Mouse (Mus musculus): ENCODE measurements around the gene Neurod2.

Neurod2 gene

GRCm38 (mm10) chr11:98354445-98354844 is 25.0 kb upstream of the Neurod2 start:
- 56% methylated on average over 14 of the region's 14 CpGs for WGBS

DNA sequence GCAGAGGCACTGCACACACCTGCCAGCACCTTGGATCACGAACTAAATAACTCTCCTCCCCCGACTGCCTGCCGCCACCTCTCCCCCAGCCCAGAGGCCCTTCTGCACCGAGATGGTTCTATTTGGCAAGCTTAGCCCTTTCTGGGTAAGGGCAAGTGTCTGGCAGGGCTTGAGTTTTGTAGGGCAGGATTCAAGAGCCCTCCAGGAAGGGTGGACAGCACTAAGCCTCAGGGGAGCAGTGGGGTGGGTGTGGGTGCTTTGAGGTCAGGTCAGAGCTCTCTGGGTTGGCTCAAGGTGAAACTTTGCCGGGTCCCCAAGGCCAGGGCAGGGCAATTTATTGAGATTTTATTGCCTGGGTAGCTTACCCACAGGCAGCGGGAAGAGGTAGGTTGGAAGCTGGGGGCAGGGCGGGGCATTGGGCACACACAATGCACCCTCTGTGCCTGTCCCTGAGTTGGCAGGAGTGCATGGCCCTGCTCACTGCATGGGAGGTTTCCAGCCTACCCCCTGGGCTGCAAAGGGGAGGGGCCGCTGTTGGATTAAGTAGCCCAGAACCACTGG is 24.3 kb upstream of the Neurod2 start:
- WGBS, result 39% methylated on average over 8 of the region's 8 CpGs

DNA sequence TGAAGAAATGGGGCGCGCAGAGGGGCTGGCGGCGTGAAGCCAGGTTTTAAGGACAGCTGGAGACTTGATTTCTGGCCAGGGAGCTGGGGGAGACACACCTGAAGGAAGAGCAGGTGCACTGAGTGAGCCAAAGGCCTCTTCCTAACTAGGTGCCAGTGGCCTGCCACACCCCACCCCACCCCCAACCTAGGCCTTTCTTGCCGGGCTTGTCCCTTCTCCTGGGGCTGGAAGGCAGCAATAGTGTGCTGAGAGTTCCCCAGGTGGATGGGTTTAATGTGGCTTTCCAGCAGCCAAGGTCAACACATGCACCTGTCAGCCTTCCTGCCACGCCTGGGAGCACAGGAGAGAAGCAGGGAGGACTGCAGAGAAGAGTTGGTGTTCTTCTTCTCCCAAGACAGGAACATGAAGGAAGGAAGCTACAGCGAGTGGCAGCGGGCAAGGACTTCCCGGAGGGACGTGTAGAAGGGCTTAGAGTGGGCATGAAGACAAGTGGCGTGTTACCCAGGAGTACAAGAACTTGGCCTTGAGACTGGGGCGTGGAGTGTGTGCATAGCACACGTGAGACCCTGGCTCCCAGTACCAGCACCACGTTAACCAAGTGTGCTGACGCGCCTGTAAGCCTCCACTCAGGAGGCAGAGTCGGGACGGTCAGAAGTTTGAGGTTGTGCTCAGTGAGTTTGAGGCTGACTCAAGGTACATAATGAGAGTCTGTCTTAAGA is 23.0 kb upstream of the Neurod2 start:
- WGBS, result 77% methylated on average over 18 of the region's 18 CpGs

DNA sequence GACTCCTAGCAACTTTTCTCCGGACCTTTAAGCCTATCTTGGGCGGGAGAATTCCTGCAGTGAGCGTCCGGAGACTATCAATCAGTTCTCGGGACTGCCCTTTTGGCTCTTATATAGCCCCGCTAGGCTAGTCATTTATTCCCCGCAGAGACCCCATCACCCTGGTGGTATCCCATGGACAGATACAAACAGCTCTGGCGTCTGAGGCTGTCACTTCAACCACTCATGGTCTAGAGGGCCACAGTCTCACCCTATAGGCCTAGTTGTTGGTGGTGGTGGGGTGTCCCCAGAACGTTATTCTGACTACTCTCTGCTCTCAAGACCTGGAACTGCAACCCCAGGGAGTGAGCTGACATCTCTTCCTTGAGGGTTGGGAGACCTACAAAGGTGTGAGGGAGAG is 19.9 kb upstream of the Neurod2 start:
- WGBS, result 41% methylated on average over 9 of the region's 9 CpGs

GRCm38 (mm10) chr11:98348083-98348961 is 18.9 kb upstream of the Neurod2 start, which contains the start of gene Ppp1r1b:
TSS of gene Ppp1r1b (plus strand) at chr11:98348404.
- 1% methylated on average over 55 of the region's 55 CpGs for WGBS

DNA sequence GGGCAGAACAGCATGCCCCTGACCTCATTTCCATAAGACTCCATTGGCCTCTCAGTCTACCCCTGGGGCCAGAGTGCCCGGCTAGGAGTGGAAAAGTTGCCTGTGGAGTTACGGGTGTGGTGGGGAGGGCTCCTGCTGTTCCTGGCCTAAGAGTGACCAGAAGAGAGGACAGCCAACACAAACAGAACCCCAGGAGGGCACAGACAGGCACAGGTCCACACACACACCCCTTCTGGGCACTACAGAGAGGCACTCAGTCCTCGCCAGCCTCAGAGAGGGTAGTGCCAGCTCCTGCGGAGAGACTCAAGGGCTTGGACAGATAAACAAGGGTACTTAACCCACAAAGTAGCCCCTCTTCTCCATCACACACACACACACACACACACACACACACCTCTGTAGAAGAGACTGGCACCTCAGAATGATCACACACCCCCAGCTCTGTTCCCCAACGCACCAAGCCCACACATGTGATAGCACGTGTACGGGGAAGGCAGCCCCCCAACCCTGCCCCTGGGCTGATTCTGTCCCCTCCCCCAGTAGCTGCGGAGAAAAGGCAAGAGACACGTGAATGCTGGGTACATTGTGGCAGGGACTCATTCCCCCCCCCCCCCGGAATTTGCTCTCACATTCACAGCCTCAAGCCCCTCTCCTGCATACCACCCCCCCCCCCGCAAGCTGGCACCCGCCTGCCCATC is 18.1 kb upstream of the Neurod2 start:
- WGBS, result 15% methylated on average over 12 of the region's 12 CpGs

- 14% methylated on average over 9 of the region's 9 CpGs for whole genome bisulfite sequencing
Measured at GRCm38 (mm10) chr11:98346168-98346567, 16.7 kb upstream of the Neurod2 start.

DNA sequence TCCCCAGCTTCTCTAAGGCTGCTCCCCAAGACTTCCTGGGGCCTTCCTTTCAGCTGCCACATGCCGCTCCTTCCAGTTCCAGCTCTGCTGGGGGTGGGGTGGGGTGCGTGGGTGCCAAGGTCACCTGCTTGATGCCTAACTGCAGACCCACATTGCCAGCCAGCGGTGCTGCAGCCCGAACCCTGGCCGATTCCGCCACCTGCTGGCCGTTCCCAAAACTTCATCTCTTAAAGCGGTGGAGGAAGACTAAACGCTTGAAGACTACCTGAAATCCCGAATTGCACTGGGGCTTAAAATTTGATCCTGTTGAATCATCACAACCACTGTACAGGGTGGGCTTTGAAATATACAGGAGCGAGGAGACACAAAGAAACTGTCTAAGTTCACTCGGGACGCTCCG is 15.8 kb upstream of the Neurod2 start:
- WGBS, result 1% methylated on average over 14 of the region's 14 CpGs

- WGBS, result 1% methylated on average over 29 of the region's 29 CpGs
Measured at GRCm38 (mm10) chr11:98342000-98342945, 12.8 kb upstream of the Neurod2 start.

- 62% methylated on average over 4 of the region's 4 CpGs for WGBS
Measured at GRCm38 (mm10) chr11:98341174-98341573, 11.7 kb upstream of the Neurod2 start.

DNA sequence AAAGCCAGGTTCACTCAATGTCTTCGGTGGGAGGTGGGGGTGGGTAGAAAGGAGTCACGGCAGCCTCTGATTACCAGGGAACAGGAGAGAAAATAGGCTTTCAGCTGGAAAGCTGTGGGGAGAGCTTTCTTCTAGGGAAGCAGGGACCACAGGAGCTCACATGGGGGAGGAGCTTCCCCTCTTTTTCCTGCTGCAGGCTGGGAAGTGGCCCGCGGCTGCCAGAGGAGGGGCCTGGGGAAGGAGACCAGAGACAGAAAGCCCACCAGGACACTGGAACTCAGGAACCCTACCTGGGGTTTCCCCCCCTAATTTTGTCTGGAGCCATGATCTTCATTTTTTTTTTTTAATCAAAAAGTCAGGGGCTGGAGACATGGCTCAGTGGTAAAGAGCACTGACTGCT is 11.1 kb upstream of the Neurod2 start:
- WGBS, result 24% methylated on average over 4 of the region's 4 CpGs

GRCm38 (mm10) chr11:98339679-98340287 is 10.3 kb upstream of the Neurod2 start:
- 33% methylated on average over 11 of the region's 11 CpGs for WGBS

DNA sequence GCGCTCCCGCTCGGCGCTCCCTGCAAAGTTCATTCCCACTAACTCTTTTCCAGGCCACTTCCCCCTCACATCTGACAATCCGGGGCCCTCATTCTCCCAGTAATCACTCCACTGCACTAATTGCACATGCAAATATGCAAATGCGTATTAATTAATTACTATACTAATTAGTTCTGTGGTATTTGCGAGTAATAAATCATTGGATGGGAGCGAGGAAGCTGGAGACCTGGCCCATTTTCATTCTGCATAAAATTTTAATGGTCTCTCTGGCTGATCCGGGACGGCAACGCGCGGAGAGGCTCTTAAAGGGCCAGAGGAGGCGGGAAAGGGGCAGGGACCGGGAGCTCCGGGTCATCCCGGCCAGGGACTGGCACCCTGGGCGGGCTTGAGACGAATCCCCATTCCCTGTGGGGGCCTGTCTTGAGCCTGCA is 9.6 kb upstream of the Neurod2 start:
- WGBS, result 2% methylated on average over 19 of the region's 19 CpGs

DNA sequence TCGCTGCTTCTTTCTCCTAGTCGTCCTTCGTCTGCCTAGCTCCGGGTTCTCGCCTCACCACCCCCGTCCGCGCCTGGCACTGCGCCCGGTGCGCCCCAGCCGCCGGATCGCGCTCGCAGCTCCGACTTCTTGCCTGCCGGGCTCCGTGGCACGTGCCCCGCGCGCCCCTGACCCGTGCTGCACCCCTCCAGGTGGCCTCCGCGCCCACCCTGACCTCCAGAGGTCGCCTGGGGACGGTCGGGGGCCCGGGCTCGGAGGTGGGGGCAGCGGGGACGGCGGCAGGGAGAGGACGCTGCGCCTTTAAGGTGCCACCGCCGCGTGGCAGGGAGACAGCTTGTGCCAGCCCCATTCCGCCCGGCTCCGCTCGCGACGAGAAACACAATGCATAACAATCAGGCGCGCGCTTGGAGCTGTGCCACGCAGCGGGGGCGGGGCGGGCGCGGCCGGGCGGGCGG is 9.1 kb upstream of the Neurod2 start:
- WGBS, result under 1% methylated on average over 48 of the region's 57 CpGs

DNA sequence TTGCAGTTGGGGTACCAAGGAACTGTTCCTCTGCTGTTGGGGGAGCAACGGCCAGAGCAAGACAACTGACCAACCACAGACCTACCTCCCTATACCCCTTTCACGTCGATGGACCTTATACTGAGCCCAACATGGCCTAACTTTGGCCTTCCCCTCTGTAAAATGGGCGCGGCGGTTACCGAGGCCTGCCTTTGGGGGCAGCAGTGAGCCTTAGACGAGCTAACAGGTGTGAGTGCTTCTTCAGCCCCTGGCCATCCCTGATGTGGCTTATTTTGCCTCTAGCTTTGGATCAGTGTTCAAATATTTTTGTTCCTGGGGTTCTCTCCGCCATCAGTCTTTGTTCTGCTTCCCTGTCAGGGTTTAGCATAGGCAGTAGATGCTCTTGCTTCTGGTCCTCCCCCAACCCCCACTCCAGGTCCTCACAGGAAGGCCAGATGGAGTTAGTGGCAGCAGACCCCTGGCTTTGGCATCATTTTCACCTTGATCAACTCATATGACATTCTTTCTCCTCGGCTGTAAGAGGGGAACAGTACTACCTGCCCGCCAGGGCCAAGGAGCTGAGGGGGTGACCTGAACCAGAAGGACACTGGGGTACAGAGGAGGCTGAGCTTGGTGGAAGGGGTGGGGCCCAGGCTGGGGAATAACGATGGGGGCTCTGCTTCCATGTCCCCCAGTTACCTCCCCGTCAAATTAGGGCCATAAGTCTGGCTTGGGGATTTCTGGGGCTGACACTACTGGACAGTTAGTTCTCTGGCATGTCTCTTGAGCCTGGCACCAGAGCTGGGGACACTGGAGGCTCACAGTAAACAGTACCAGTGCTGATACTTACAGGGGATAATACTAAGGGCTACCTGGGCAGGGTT is 7.0 kb upstream of the Neurod2 start:
- 41% methylated on average over 13 of the region's 13 CpGs for WGBS

DNA sequence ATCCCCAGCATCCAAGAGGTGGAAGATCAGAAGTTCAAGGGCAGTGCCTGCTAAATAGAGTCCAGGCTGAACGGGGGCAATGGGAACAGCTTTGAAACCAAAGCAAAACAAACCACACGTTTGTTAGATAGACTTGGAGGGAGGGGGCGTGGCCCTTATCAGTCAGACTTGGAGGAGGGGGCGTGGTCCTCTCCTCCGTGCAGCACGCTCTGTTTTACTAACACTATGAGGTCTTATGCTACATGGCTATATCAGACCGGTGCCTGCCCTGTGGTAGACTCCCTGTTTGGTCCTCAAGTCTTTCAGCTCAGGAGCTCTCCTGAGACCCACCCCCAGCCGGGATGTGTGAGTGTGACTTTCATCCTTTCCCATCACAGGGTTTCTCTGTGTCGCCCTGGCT is 5.8 kb upstream of the Neurod2 start:
- WGBS, result 16% methylated on average over 9 of the region's 9 CpGs

- WGBS, result 5% methylated on average over 40 of the region's 41 CpGs
Measured at GRCm38 (mm10) chr11:98333981-98334741, 4.7 kb upstream of the Neurod2 start.

GRCm38 (mm10) chr11:98333263-98333696 is 3.8 kb upstream of the Neurod2 start:
- WGBS, result 65% methylated on average over 10 of the region's 10 CpGs

Measured in cerebral cortex, adult 2 months (tissue).